Mouse (Mus musculus): ENCODE data around the gene Tmem117. TPM values are rescaled to one million over a fixed set of nuclear protein-coding genes. Genes with fewer than 3 reads are reported as not detected.
A peak's percentile ranks its signal among the peaks of the same experiment; 100 is the strongest.

The Tmem117 gene
- total and polyA plus RNA-seq, 3 experiments = not detected

- H3K79me2 ChIP-seq (ENCODE audit: control insufficient read depth, insufficient read depth, low read length, poor library complexity) = peaks cover 14% of the 10 kb centered on the region
- no peaks in the 10 kb centered on the region for H3K9me3 ChIP-seq (replicated peaks; ENCODE audit: insufficient read depth, low read length)
- no peak overlapping the region for H3K4me3 ChIP-seq (ENCODE audit: control insufficient read depth in 1 of 2, insufficient read depth in 1 of 2, low read depth in 2 of 2, low read length in 2 of 2)
- peak overlapping the region; percentile 27; the same call in 1 of the 2 replicates for H3K9ac ChIP-seq (ENCODE audit: control insufficient read depth, low read depth, low read length, poor library complexity, severe bottlenecking)
- peak; percentile 61 for DNase-seq (ENCODE audit: low read depth, low spot score)
- peaks cover 22 to 27% of the 10 kb centered on the region in 2 experiments for H3K4me1 ChIP-seq (ENCODE audit: control insufficient read depth in 1 of 2, insufficient read depth in 2 of 2, low read length in 2 of 2)
- peaks cover 3 to 28% of the 10 kb centered on the region in 2 experiments; a peak in 3 of 4 replicates for H3K36me3 ChIP-seq (ENCODE audit: control insufficient read depth in 1 of 2, insufficient read depth in 2 of 2, low read length in 2 of 2)
- H3K27me3 ChIP-seq (ENCODE audit: control insufficient read depth in 1 of 2, insufficient read depth in 2 of 2, low read length in 2 of 2) = no peaks in the 10 kb centered on the region
- TF ChIP-seq MXI1 (IDR thresholded peaks at IDR 0.05; ENCODE audit: low read depth, low read length) = no peak; the same call in 1 of the 2 replicates
- peak; percentile 47; the same call in 1 of the 2 replicates for TF ChIP-seq ETS1 (IDR thresholded peaks at IDR 0.05; ENCODE audit: low read depth, low read length)
- TF ChIP-seq NELFE (IDR thresholded peaks at IDR 0.05; ENCODE audit: low read depth, low read length) = 0 out of 2 replicates have a peak, but pooled peaks have one; percentile 10
- no peak for TF ChIP-seq KAT2A (conservative IDR thresholded peaks at IDR 0.05; ENCODE audit: low read depth, low read length)
- TF ChIP-seq GATA1 (IDR thresholded peaks at IDR 0.05; ENCODE audit: low read depth, low read length) = no peak
- no peak for TF ChIP-seq MYC (IDR thresholded peaks at IDR 0.05; ENCODE audit: low read depth, low read length)
- no peak for TF ChIP-seq NRF1 (IDR thresholded peaks at IDR 0.05; ENCODE audit: insufficient read depth, low read depth, low read length, poor library complexity, severe bottlenecking)
- 0 out of 2 replicates have a peak, but pooled peaks have one; percentile 57 for TF ChIP-seq MAFK (IDR thresholded peaks at IDR 0.05; ENCODE audit: borderline replicate concordance, low read depth, low read length)
- peak; percentile 16; the same call in 1 of the 2 replicates for TF ChIP-seq RCOR1 (IDR thresholded peaks at IDR 0.05; ENCODE audit: low read depth, low read length)
- no peak for TF ChIP-seq POLR2A (IDR thresholded peaks at IDR 0.05; ENCODE audit: control insufficient read depth in 1 of 2, insufficient read depth in 1 of 2, low read depth in 1 of 2, low read length in 2 of 2, poor library complexity in 1 of 2)
- TF ChIP-seq MYB (IDR thresholded peaks at IDR 0.05; ENCODE audit: low read depth, low read length) = no peak
- peak; percentile 15 to 51; a peak in 1 of 4 replicates for TF ChIP-seq EP300 (IDR thresholded peaks at IDR 0.05; ENCODE audit: low read depth in 1 of 2, low read length in 2 of 2)
- no peak for TF ChIP-seq HCFC1 (IDR thresholded peaks at IDR 0.05; ENCODE audit: low read depth, low read length)
- TF ChIP-seq ZNF384 (IDR thresholded peaks at IDR 0.05; ENCODE audit: low read depth, low read length) = peak; percentile 91
- TF ChIP-seq MEF2A (IDR thresholded peaks at IDR 0.05; ENCODE audit: extremely low read depth, insufficient replicate concordance, low read depth, low read length, poor library complexity, severe bottlenecking) = no peak
- TF ChIP-seq ELF1 (IDR thresholded peaks at IDR 0.05; ENCODE audit: low read depth, low read length) = no peak
- peak overlapping the region; percentile 31; the same call in 1 of the 2 replicates for H3K27ac ChIP-seq (ENCODE audit: control insufficient read depth, low read depth, low read length)
Observed at GRCm38 (mm10) chr15:94591356-94591755, 37.7 kb upstream of the Tmem117 start.

GRCm38 (mm10) chr15:94593586-94593985 lies 35.4 kb upstream of the Tmem117 start:
- H3K27ac ChIP-seq (ENCODE audit: control insufficient read depth, low read depth, low read length) = no peak overlapping the region

More at GRCm38 (mm10) chr15:94593586-94593985, 35.4 kb upstream of the Tmem117 start:
- DNase-seq (ENCODE audit: low read depth, low spot score) = no peak
- no peaks in the 10 kb centered on the region for H3K9me3 ChIP-seq (replicated peaks; ENCODE audit: insufficient read depth, low read length)
- H3K4me3 ChIP-seq (ENCODE audit: control insufficient read depth in 1 of 2, insufficient read depth in 1 of 2, low read depth in 2 of 2, low read length in 2 of 2) = no peak overlapping the region
- peaks cover 20 to 21% of the 10 kb centered on the region in 2 experiments for H3K4me1 ChIP-seq (ENCODE audit: control insufficient read depth in 1 of 2, insufficient read depth in 2 of 2, low read length in 2 of 2)
- no peak overlapping the region for H3K9ac ChIP-seq (ENCODE audit: control insufficient read depth, low read depth, low read length, poor library complexity, severe bottlenecking)
- TF ChIP-seq KAT2A (conservative IDR thresholded peaks at IDR 0.05; ENCODE audit: low read depth, low read length) (no peak), GABPA (IDR thresholded peaks at IDR 0.05; ENCODE audit: low read depth, low read length) (no peak), ZKSCAN1 (IDR thresholded peaks at IDR 0.05; ENCODE audit: low read depth, low read length) (no peak), RAD21 (IDR thresholded peaks at IDR 0.05; ENCODE audit: low read depth, low read length) (no peak), E2F4 (IDR thresholded peaks at IDR 0.05; ENCODE audit: borderline replicate concordance, low read depth, low read length) (no peak), MAZ (IDR thresholded peaks at IDR 0.05; ENCODE audit: low read depth, low read length) (no peak), ZNF384 (IDR thresholded peaks at IDR 0.05; ENCODE audit: low read depth, low read length) (no peak)
- H3K27me3 ChIP-seq (ENCODE audit: control insufficient read depth in 1 of 2, insufficient read depth in 2 of 2, low read length in 2 of 2) = no peaks in the 10 kb centered on the region
- H3K79me2 ChIP-seq (ENCODE audit: control insufficient read depth, insufficient read depth, low read length, poor library complexity) = peaks cover 9% of the 10 kb centered on the region
- H3K36me3 ChIP-seq (ENCODE audit: control insufficient read depth in 1 of 2, insufficient read depth in 2 of 2, low read length in 2 of 2) = peaks cover 0 to 19% of the 10 kb centered on the region in 2 experiments; a peak in 2 of 4 replicates
